Mouse (Mus musculus): ENCODE measurements around the gene Rrp8. TPM values are rescaled to one million over a fixed set of nuclear protein-coding genes. Genes with fewer than 3 reads are reported as not detected.

Rrp8 gene
- polyA plus RNA-seq, 1 experiment from 2014 or later: 11.5 TPM

DNA sequence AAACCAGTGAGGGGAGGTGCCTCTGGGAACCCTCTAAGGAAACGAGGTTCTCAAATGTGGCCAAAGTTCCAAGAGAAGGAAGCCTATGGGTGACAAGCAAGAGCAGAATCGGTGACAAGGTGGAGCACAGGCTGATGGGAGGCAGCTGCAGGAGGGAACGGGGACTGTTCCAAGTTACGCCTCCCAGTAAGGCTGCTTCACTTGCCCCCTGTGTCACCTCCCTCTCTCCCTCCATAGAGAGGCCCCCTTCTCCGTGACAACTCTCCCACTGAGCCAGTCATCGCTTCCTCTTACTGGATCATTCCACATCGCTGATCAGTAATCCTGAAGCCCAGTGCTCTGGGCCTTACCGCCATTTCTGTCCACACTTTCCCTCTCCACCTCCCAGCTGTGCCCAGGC, 37.5 kb upstream of the Rrp8 start:
- Histone ChIP-seq H3K9me3 (replicated peaks; ENCODE audit: control insufficient read depth, low read length) (no peaks in the 10 kb centered on the region), H3K27me3 (ENCODE audit: control insufficient read depth, insufficient read depth, low read depth, low read length) (no peaks in the 10 kb centered on the region), H3K4me3 (ENCODE audit: low read depth, low read length) (no peak overlapping the region), H3K4me1 (ENCODE audit: control insufficient read depth, low read depth, low read length) (no peaks in the 10 kb centered on the region; the same call in 1 of the 2 replicates), H3K36me3 (ENCODE audit: control insufficient read depth, insufficient read depth) (no peaks in the 10 kb centered on the region), H3K9ac (ENCODE audit: low read depth, low read length) (no peak overlapping the region), H3K4me2 (ENCODE audit: low read depth, low read length) (no peak overlapping the region), H3K27ac (ENCODE audit: low read length) (no peak overlapping the region)
- ATAC-seq (ENCODE audit: low read depth): no peak
- 50% methylated on average over 8 of the region's 8 CpGs for WGBS (ENCODE audit: insufficient replicate concordance)

DNA sequence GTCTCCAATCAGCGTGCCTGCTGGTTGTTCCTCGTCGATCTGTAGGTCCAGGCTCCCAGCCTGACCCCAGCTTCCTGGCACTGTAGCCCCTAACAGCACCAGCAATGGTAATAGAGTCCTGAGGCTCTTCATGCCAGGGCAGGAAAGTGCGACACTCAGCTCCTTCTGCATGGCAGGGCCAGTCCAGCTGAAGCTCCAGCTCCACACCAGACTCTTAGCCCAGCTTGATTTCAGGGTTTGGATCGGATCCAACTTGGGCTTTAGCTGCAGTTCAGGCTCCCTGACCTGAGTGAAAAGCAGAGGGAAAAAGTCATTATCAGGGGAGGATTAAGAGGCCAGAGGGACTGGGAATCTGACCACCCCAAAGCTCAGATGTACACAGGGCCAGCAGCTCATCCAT, 35.9 kb upstream of the Rrp8 start:
- Histone ChIP-seq H3K27me3 (ENCODE audit: control insufficient read depth, insufficient read depth, low read depth, low read length) (no peaks in the 10 kb centered on the region), H3K36me3 (ENCODE audit: control insufficient read depth, insufficient read depth) (no peaks in the 10 kb centered on the region), H3K4me1 (ENCODE audit: control insufficient read depth, low read depth, low read length) (no peaks in the 10 kb centered on the region; the same call in 1 of the 2 replicates), H3K9me3 (replicated peaks; ENCODE audit: control insufficient read depth, low read length) (no peaks in the 10 kb centered on the region), H3K4me2 (ENCODE audit: low read depth, low read length) (no peak overlapping the region), H3K27ac (ENCODE audit: low read length) (no peak overlapping the region), H3K4me3 (ENCODE audit: low read depth, low read length) (no peak overlapping the region), H3K9ac (ENCODE audit: low read depth, low read length) (no peak overlapping the region)
- 72% methylated on average over 5 of the region's 5 CpGs for WGBS (ENCODE audit: insufficient replicate concordance)
- no peak for ATAC-seq (ENCODE audit: low read depth)

DNA sequence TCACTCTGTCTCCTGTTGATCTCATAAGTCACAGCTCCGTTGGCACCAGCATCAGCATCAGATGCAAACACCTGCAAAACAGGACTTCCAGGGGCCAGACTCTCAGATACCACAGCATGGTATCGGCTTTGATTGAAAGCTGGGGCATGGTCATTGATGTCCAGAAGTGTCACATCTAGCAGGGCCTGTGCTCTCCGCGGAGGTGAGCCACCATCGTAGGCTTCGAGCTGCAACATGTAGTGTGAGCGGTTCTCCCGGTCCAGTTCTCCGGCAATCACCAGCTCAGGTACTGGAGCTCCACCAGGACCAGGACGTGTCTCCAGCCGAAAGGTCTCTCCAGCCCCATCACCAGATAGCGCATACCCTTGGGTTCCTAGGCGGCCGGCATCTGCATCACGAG, 35.1 kb upstream of the Rrp8 start:
- H3K27ac ChIP-seq (ENCODE audit: low read length): no peak overlapping the region
- H3K36me3 ChIP-seq (ENCODE audit: control insufficient read depth, insufficient read depth): no peaks in the 10 kb centered on the region
- H3K9ac ChIP-seq (ENCODE audit: low read depth, low read length): no peak overlapping the region
- no peaks in the 10 kb centered on the region; the same call in 1 of the 2 replicates for H3K4me1 ChIP-seq (ENCODE audit: control insufficient read depth, low read depth, low read length)
- H3K27me3 ChIP-seq (ENCODE audit: control insufficient read depth, insufficient read depth, low read depth, low read length): no peaks in the 10 kb centered on the region
- no peak overlapping the region for H3K4me2 ChIP-seq (ENCODE audit: low read depth, low read length)
- H3K9me3 ChIP-seq (replicated peaks; ENCODE audit: control insufficient read depth, low read length): no peaks in the 10 kb centered on the region
- 80% methylated on average over 15 of the region's 15 CpGs for WGBS (ENCODE audit: insufficient replicate concordance)
- H3K4me3 ChIP-seq (ENCODE audit: low read depth, low read length): no peak overlapping the region
- ATAC-seq (ENCODE audit: low read depth): no peak

DNA sequence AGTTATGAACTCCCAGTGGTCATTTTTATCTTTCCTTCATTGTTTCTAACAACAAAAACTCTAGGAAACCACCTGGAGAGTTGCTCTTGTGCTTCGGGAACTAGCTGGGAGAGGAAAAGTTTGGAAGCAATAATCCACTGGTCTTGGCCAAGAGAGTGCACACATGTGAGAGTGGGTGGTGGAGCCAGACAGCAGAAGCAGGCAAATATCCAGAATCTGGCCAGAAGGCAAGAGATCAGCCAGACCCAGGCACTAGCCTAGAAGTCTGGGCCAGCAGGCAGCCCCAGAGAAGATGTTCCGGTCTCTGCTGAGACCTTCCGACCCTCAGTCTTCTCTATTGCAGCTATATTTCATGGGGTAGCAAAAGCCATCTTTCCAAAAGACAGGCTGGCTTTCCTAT, 32.8 kb upstream of the Rrp8 start:
- H3K27ac ChIP-seq (ENCODE audit: low read length): no peak overlapping the region

DNA sequence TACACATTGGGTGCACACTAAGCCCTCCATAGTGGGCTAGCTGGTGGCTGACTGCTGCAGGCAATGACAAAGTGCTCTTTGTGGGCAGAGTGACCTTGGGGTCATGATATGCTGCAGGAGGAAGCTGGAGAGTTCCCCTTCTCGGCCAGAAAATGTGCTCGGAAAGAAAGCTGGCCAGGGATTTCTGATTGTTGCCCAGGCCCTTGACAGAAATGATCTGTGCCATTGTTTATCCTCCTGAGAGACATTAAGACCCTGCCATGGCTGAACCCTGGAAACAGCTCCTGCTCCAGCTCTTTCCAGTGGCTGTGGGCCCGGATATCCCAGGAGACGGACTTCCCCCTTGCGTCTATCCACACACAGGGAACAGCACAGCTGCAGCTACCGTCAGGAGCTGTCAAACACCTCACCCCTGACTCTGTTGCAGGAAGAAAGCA, 30.6 kb upstream of the Rrp8 start:
- no peak overlapping the region for H3K4me2 ChIP-seq (ENCODE audit: low read depth, low read length)
- no peaks in the 10 kb centered on the region for H3K9me3 ChIP-seq (replicated peaks; ENCODE audit: control insufficient read depth, low read length)
- ATAC-seq (ENCODE audit: low read depth): no peak
- H3K4me3 ChIP-seq (ENCODE audit: low read depth, low read length): no peak overlapping the region
- peaks cover 5% of the 10 kb centered on the region for H3K27me3 ChIP-seq (ENCODE audit: control insufficient read depth, insufficient read depth, low read depth, low read length)
- no peaks in the 10 kb centered on the region; the same call in 1 of the 2 replicates for H3K36me3 ChIP-seq (ENCODE audit: control insufficient read depth, insufficient read depth)
- WGBS (ENCODE audit: insufficient replicate concordance): 19% methylated on average over 6 of the region's 6 CpGs
- no peaks in the 10 kb centered on the region; the same call in 1 of the 2 replicates for H3K4me1 ChIP-seq (ENCODE audit: control insufficient read depth, low read depth, low read length)
- H3K9ac ChIP-seq (ENCODE audit: low read depth, low read length): no peak overlapping the region
- H3K27ac ChIP-seq (ENCODE audit: low read length): no peak overlapping the region

More for the DNA sequence above, 32.8 kb upstream of the Rrp8 start:
- Histone ChIP-seq H3K9me3 (replicated peaks; ENCODE audit: control insufficient read depth, low read length) (no peaks in the 10 kb centered on the region), H3K36me3 (ENCODE audit: control insufficient read depth, insufficient read depth) (no peaks in the 10 kb centered on the region; the same call in 1 of the 2 replicates), H3K4me3 (ENCODE audit: low read depth, low read length) (no peak overlapping the region), H3K9ac (ENCODE audit: low read depth, low read length) (no peak overlapping the region), H3K4me1 (ENCODE audit: control insufficient read depth, low read depth, low read length) (no peaks in the 10 kb centered on the region; the same call in 1 of the 2 replicates), H3K27me3 (ENCODE audit: control insufficient read depth, insufficient read depth, low read depth, low read length) (no peaks in the 10 kb centered on the region), H3K4me2 (ENCODE audit: low read depth, low read length) (no peak overlapping the region)
- WGBS (ENCODE audit: insufficient replicate concordance): 75% methylated on average over 3 of the region's 3 CpGs
- ATAC-seq (ENCODE audit: low read depth): no peak

DNA sequence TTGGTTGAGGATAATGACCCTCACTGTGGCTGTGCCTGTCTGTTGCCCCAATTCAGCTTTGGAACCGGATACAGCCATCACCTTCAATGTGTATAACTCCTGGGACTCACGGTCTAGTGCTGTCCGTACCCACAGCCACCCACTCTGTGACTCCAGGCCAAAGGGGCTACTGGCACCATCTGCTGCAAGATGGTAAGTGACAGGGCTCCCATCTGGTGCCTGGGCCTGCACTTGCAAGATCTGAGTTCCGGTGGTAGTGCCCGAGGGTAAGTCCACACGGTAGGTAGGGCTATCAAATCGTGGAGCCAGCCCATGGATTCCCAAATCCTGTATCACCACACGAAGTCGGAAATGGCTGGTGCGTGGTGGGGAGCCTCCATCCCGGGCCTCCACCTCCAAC, 27.1 kb upstream of the Rrp8 start:
- Histone ChIP-seq H3K36me3 (ENCODE audit: control insufficient read depth, insufficient read depth) (no peaks in the 10 kb centered on the region; the same call in 1 of the 2 replicates), H3K4me2 (ENCODE audit: low read depth, low read length) (no peak overlapping the region), H3K9ac (ENCODE audit: low read depth, low read length) (no peak overlapping the region), H3K4me3 (ENCODE audit: low read depth, low read length) (no peak overlapping the region), H3K27ac (ENCODE audit: low read length) (no peak overlapping the region), H3K27me3 (ENCODE audit: control insufficient read depth, insufficient read depth, low read depth, low read length) (peaks cover 14% of the 10 kb centered on the region), H3K4me1 (ENCODE audit: control insufficient read depth, low read depth, low read length) (no peaks in the 10 kb centered on the region; the same call in 1 of the 2 replicates), H3K9me3 (replicated peaks; ENCODE audit: control insufficient read depth, low read length) (no peaks in the 10 kb centered on the region)
- 71% methylated on average over 11 of the region's 11 CpGs for WGBS (ENCODE audit: insufficient replicate concordance)
- ATAC-seq (ENCODE audit: low read depth): no peak

DNA sequence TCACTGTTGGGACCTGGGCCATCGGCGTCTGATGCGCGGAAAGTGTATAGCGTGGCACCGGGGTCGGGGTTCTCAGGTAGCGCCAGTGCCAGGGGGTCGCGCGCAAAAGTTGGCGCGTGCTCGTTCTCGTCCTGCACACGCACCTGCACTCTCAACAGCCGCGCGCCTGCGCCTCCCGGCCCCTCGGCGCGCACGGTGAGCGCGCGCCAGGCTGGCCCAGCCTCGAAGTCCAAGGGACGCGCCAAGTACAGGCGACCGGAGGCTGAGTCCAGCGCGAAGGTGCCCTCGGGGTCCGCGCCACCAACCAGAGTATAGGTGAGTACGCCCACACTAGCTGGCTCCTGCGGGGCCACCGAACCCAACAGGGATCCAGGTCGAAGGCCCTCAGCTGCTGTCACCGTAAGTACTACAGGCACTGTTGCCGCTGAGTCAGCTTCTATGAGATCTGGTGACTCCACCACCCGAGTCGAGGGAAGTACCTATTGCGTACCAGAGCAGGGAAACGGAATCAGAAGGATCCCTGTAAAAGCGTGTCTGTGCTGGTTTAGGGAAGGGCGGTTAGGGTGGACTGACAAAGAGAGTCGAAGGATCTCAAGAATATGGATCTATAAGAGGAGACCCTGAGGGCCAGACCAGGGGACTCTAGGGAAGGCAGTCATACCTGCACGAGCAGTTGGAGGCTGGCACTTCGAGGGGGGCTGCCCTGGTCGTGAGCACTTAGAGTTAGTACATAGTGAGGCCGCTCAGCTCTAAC, 25.5 kb upstream of the Rrp8 start:
- Histone ChIP-seq H3K27ac (ENCODE audit: low read length) (no peak overlapping the region), H3K36me3 (ENCODE audit: control insufficient read depth, insufficient read depth) (no peaks in the 10 kb centered on the region; the same call in 1 of the 2 replicates), H3K9me3 (replicated peaks; ENCODE audit: control insufficient read depth, low read length) (no peaks in the 10 kb centered on the region), H3K4me2 (ENCODE audit: low read depth, low read length) (peak overlapping the region; percentile 61), H3K9ac (ENCODE audit: low read depth, low read length) (no peak overlapping the region), H3K4me1 (ENCODE audit: control insufficient read depth, low read depth, low read length) (no peaks in the 10 kb centered on the region; the same call in 1 of the 2 replicates), H3K27me3 (ENCODE audit: control insufficient read depth, insufficient read depth, low read depth, low read length) (peaks cover 14% of the 10 kb centered on the region), H3K4me3 (ENCODE audit: low read depth, low read length) (peak overlapping the region; percentile 42)
- WGBS (ENCODE audit: insufficient replicate concordance): 15% methylated on average over 55 of the region's 55 CpGs
- peak; percentile 22; the same call in 1 of the 2 replicates for ATAC-seq (ENCODE audit: low read depth)

DNA sequence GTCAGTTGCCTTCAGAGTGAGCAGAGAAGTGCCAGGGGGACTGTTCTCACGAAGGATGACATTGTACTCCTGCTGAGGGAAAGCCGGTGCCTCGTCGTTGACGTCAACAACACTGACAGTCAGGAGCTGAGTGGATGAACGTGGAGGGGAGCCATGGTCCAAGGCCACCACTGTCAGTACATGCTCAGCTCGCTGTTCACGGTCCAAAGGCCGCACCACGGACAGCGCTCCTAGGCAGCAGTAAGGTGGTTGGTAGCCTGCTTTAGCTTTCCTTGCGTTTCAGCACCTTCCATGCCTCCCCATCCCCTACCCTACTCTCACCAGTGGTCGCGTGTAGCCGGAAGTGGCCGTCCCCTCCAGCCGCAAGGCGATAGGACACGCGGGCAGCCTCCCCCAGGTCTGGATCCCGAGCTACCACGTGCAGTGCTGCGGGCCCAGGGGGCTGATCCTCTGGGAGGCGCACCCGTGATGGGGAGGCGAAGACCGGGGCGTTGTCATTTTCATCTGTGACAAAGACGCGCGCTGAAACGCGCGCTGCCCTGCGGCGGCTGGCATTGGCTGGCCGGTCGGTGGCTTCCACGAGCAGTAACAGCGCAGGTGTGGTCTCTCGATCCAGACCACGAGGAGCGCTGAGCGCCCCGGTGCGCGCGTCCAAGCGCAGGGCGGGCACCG, 24.8 kb upstream of the Rrp8 start:
- Histone ChIP-seq H3K27me3 (ENCODE audit: control insufficient read depth, insufficient read depth, low read depth, low read length) (peaks cover 14% of the 10 kb centered on the region), H3K9ac (ENCODE audit: low read depth, low read length) (no peak overlapping the region), H3K27ac (ENCODE audit: low read length) (no peak overlapping the region), H3K4me1 (ENCODE audit: control insufficient read depth, low read depth, low read length) (no peaks in the 10 kb centered on the region; the same call in 1 of the 2 replicates), H3K9me3 (replicated peaks; ENCODE audit: control insufficient read depth, low read length) (no peaks in the 10 kb centered on the region), H3K36me3 (ENCODE audit: control insufficient read depth, insufficient read depth) (no peaks in the 10 kb centered on the region; the same call in 1 of the 2 replicates), H3K4me3 (ENCODE audit: low read depth, low read length) (peak overlapping the region; percentile 42), H3K4me2 (ENCODE audit: low read depth, low read length) (peak overlapping the region; percentile 61)
- 17% methylated on average over 51 of the region's 51 CpGs for WGBS (ENCODE audit: insufficient replicate concordance)
- peak; percentile 62 for ATAC-seq (ENCODE audit: low read depth)

DNA sequence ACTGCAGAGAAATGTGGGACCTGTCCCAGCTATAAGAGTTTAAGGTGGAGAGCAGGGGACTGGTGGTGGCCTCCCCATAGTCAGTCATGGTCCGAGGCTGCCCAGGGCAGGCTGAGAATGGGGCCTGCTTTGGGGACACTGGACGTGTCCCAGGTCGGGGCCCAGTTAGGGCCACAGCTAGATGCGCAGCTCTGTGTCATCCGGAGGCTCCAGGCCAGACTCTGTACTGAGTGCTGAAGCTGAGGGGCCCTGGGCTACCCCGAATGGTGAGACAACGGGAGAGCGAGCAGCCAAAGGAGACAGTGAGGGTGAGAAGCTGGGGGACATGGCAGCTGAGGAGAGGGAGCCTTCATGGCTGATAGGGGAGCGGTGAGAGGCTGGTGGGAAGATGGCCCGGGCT, 16.1 kb upstream of the Rrp8 start:
- H3K27me3 ChIP-seq (ENCODE audit: control insufficient read depth, insufficient read depth, low read depth, low read length): no peaks in the 10 kb centered on the region
- peaks cover 15% of the 10 kb centered on the region for H3K4me1 ChIP-seq (ENCODE audit: control insufficient read depth, low read depth, low read length)
- H3K9ac ChIP-seq (ENCODE audit: low read depth, low read length): no peak overlapping the region
- 77% methylated on average over 10 of the region's 10 CpGs for WGBS (ENCODE audit: insufficient replicate concordance)
- H3K4me2 ChIP-seq (ENCODE audit: low read depth, low read length): no peak overlapping the region
- ATAC-seq (ENCODE audit: low read depth): no peak
- no peaks in the 10 kb centered on the region for H3K9me3 ChIP-seq (replicated peaks; ENCODE audit: control insufficient read depth, low read length)
- no peak overlapping the region for H3K4me3 ChIP-seq (ENCODE audit: low read depth, low read length)
- no peak overlapping the region for H3K27ac ChIP-seq (ENCODE audit: low read length)
- H3K36me3 ChIP-seq (ENCODE audit: control insufficient read depth, insufficient read depth): peaks cover 4% of the 10 kb centered on the region; the same call in 1 of the 2 replicates
